Mouse (Mus musculus) lung, postnatal 14 days (tissue): ENCODE data around the gene Mrpl32.

Source experiments
- DNase-seq: peaks from one replicate; pipeline ENCODE4 v3.0.0; 2021

Gene Mrpl32

GRCm38 (mm10) chr13:14612926-14613529 is at the start of gene Mrpl32, which contains the start of gene Psma2:
TSS of gene Mrpl32 (minus strand) at chr13:14613165.
TSS of gene Psma2 (plus strand) at chr13:14613240.
- DNase-seq, result peak; percentile 96

- DNase-seq, result peak; percentile 28
These were observed 36.3 kb upstream of the Mrpl32 start for GRCm38 (mm10) chr13:14649301-14649700.

GRCm38 (mm10) chr13:14639998-14640397 is 27.0 kb upstream of the Mrpl32 start:
- DNase-seq, result no peak

- DNase-seq, result peak; percentile 97
These were observed 17.0 kb upstream of the Mrpl32 start, which contains the start of gene AW209491 for GRCm38 (mm10) chr13:14629726-14630641. TSS of gene AW209491 (plus strand) at chr13:14630154.

- DNase-seq, result peak; percentile 78
These were observed 5.8 kb upstream of the Mrpl32 start for GRCm38 (mm10) chr13:14618724-14619123.

GRCm38 (mm10) chr13:14613553-14613952 is 588 bp upstream of the Mrpl32 start:
- DNase-seq, result no peak

GRCm38 (mm10) chr13:14612463-14612862 is 502 bp downstream of the Mrpl32 start:
- DNase-seq, result no peak

- no peak for DNase-seq
These were observed 5.3 kb downstream of the Mrpl32 start for GRCm38 (mm10) chr13:14607616-14608015.

GRCm38 (mm10) chr13:14602744-14603143 is 10.2 kb downstream of the Mrpl32 start:
- DNase-seq, result no peak

- DNase-seq, result no peak
These were observed 32.6 kb downstream of the Mrpl32 start for GRCm38 (mm10) chr13:14580392-14580791.

- no peak for DNase-seq
These were observed 38.8 kb downstream of the Mrpl32 start for GRCm38 (mm10) chr13:14574128-14574527.

- DNase-seq, result no peak
These were observed 51.6 kb downstream of the Mrpl32 start for GRCm38 (mm10) chr13:14561336-14561735.
